Mouse (Mus musculus) thymus, adult 2 months (tissue): ENCODE results near the gene Lgals3.

Source experiments
- CTCF ChIP-seq: fragments of 200-500 bp; IDR thresholded peaks from 2 replicates; pipeline ENCODE4 v1.5.1; 2012; ENCODE audit warnings: mild to moderate bottlenecking, control low read depth, low read length, moderate library complexity, borderline replicate concordance; ENCODE audit not compliant: control insufficient read depth, poor library complexity, insufficient read depth; ENCODE audit errors: extremely low read depth
- POLR2A ChIP-seq: fragments of 200-500 bp; IDR thresholded peaks from 2 replicates; pipeline ENCODE4 v1.6.1; 2012; ENCODE audit warnings: mild to moderate bottlenecking, low read length, control low read depth, moderate library complexity; ENCODE audit not compliant: control insufficient read depth, poor library complexity, insufficient read depth; ENCODE audit errors: extremely low read depth

GRCm38 (mm10) chr14:47418666-47418991, 51.1 kb downstream of the Lgals3 start:
- no peak for TF ChIP-seq CTCF
- no peak for TF ChIP-seq POLR2A
